Mouse (Mus musculus) forebrain, embryonic 12.5 days (tissue): ENCODE data around the gene Cep78. TPM values are rescaled to one million over a fixed set of nuclear protein-coding genes. Genes with fewer than 3 reads are reported as not detected.

Experiments used
- ATAC-seq: fragments of 200-750 bp; cut with Nextera tagmentation; 2 replicates; pipeline ENCODE4 v1.8.0; 2017; ENCODE audit warnings: moderate TSS enrichment; ENCODE audit not compliant: low FRiP score
- H3K27ac ChIP-seq: fragments of 300-500 bp; sonication (generic); 2 replicates; pipeline ENCODE4 v1.5.1; 2016; ENCODE audit warnings: mild to moderate bottlenecking
- H3K27me3 ChIP-seq: fragments of 300-500 bp; sonication (generic); 2 replicates; pipeline ENCODE4 v1.6.1; 2016; ENCODE audit warnings: mild to moderate bottlenecking
- H3K36me3 ChIP-seq: fragments of 300-500 bp; sonication (generic); replicated peaks from 2 replicates; pipeline ENCODE4 v1.6.1; 2016; ENCODE audit warnings: mild to moderate bottlenecking
- H3K4me1 ChIP-seq: fragments of 300-500 bp; sonication (generic); 2 replicates; pipeline ENCODE4 v1.6.1; 2016
- H3K4me2 ChIP-seq: fragments of 300-500 bp; sonication (generic); 2 replicates; pipeline ENCODE4 v1.6.1; 2016; ENCODE audit warnings: mild to moderate bottlenecking, moderate library complexity
- H3K4me3 ChIP-seq: fragments of 300-500 bp; sonication (generic); replicated peaks from 2 replicates; pipeline ENCODE4 v1.5.1; 2016; ENCODE audit warnings: mild to moderate bottlenecking
- H3K9ac ChIP-seq: fragments of 300-500 bp; sonication (generic); 2 replicates; pipeline ENCODE4 v1.6.1; 2016; ENCODE audit warnings: mild to moderate bottlenecking
- H3K9me3 ChIP-seq: fragments of 300-500 bp; sonication (generic); 2 replicates; pipeline ENCODE4 v1.6.1; 2016
- WGBS: fragments of 180-500 bp; shearing (Covaris S2); methylation state at CpG from one replicate; pipeline ENCODE4 v1.1.7; 2016; 5-methylcytosine and 5-hydroxymethylcytosine counted together
- polyA plus RNA-seq: library from polyadenylated mRNA; unstranded; fragments of >200 nt; fragmentation: Nextera tagmentation; extraction: Ambion mirVana; gene quantifications from 2 replicates; pipeline ENCODE4 v1.2.1, GENCODE M21; 2016

Gene Cep78
- polyA plus RNA-seq, 1 experiment from 2014 or later, result 65.2 TPM

DNA sequence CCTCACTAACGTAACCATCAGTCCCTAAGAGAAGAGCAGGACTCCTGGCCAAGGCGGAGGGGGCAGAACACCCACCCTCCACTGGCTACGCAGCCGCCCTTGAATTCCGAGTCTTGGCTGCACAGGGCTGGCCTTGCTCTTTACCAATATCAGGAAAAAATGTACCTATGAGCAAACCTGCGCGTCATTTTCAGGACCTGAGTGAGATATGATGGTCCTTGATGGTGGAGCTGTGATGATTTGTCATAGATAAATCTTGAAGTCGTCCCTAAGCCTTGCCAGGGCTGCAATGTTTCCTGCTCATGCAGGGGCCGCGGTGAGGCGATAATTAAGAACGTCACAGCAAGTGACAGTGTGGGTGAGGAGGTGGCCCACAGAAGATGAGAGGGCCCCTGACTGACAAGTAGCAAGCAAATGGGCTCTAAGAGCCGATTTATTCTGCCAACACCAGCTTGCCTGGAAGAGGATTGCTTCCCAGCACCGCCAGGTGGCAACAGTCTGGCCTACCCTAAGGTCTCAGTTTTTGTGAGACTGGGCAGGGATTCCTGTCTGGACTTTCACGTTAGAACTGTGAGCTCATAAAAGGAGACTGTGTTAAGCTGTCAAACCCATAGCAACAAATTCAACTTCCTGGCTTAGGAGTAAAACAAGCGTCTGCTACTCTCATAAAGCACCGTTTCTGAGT, 21.6 kb downstream of the Cep78 start:
- H3K4me3 ChIP-seq, result no peak overlapping the region
- peaks cover 61% of the 10 kb centered on the region for H3K36me3 ChIP-seq
- no peak overlapping the region for H3K9ac ChIP-seq
- H3K27me3 ChIP-seq, result no peaks in the 10 kb centered on the region
- no peak for ATAC-seq
- H3K27ac ChIP-seq, result no peak overlapping the region
- no peaks in the 10 kb centered on the region for H3K9me3 ChIP-seq
- WGBS, result 91% methylated on average over 17 of the region's 17 CpGs
- H3K4me2 ChIP-seq, result no peak overlapping the region
- no peaks in the 10 kb centered on the region for H3K4me1 ChIP-seq

DNA sequence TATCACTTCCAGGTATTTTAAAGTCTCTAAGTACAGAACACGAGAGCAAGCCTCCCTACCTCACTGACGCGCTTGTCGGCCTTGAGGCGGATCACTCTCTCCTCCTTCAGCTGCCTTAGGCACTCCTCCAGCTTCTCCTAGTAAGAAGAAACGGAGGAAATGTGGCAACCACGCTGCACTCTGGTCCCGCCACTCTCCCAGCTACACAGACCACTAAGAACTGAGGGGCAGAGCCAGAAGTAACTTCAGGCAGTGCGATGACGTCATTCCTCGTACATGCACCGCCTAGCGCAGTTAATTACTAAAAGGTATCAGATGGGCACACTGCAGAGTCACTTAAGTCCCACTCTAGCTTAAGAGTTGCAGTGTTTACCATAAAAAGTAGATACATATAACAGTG, 22.5 kb downstream of the Cep78 start:
- Histone ChIP-seq H3K27ac (no peak overlapping the region), H3K4me2 (no peak overlapping the region), H3K4me1 (no peaks in the 10 kb centered on the region), H3K9me3 (no peaks in the 10 kb centered on the region), H3K9ac (no peak overlapping the region), H3K4me3 (no peak overlapping the region), H3K27me3 (no peaks in the 10 kb centered on the region), H3K36me3 (peaks cover 60% of the 10 kb centered on the region)
- WGBS, result 88% methylated on average over 13 of the region's 13 CpGs
- ATAC-seq, result no peak

DNA sequence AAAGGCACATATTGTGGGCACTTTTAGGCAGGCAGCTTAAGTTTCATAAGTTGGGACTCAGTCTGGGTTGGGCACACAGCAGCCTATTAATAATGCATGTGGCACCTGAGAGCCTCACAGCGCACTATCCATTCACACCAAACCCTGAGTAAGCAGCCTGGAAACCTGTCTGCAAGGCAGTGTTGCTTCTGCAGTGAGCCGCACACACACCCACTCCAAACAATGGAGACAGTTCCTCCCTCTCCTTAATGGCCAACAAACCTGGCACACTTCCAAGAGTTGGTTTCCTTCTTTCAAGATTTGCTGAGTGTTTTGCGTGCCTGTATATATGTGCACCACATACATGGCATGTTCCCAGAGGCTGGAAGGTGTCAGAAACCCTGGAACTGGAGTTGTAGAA, 34.6 kb downstream of the Cep78 start:
- no peaks in the 10 kb centered on the region for H3K9me3 ChIP-seq
- 0 out of 2 replicates have a peak, but pooled peaks cover 2% of the 10 kb centered on the region for H3K27me3 ChIP-seq
- ATAC-seq, result no peak
- no peak overlapping the region; the same call in 1 of the 2 replicates for H3K27ac ChIP-seq
- no peak overlapping the region for H3K4me2 ChIP-seq
- H3K9ac ChIP-seq, result no peak overlapping the region
- H3K4me1 ChIP-seq, result no peaks in the 10 kb centered on the region
- WGBS, result 71% methylated on average over 3 of the region's 3 CpGs
- H3K36me3 ChIP-seq, result peaks cover 13% of the 10 kb centered on the region
- no peak overlapping the region for H3K4me3 ChIP-seq

DNA sequence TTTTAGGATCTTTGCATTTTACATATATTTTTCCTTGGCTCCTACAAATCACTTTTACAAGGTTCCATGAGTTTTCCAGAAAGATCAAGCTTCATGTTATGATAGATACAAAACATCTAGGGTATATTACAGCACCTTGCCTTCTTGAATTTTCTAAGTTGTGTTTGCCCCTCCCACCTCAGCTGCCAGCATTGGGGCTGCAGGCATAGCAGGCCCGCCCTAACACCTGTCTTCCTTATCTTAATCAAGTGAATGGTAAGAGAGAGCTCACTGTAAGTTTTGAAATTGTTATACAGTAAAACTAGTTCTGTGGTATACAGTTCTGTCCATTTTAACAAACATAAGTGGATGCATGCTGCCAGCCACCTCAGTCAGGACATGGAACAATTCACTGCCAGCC, 35.9 kb downstream of the Cep78 start:
- peaks cover 5% of the 10 kb centered on the region; the same call in 1 of the 2 replicates for H3K36me3 ChIP-seq
- H3K9me3 ChIP-seq, result no peaks in the 10 kb centered on the region
- H3K27ac ChIP-seq, result no peak overlapping the region
- WGBS, result 86% methylated on average over 1 of the region's 1 CpGs
- H3K27me3 ChIP-seq, result 0 out of 2 replicates have a peak, but pooled peaks cover 2% of the 10 kb centered on the region
- ATAC-seq, result no peak
- no peak overlapping the region for H3K9ac ChIP-seq
- H3K4me1 ChIP-seq, result no peaks in the 10 kb centered on the region
- H3K4me3 ChIP-seq, result no peak overlapping the region
- H3K4me2 ChIP-seq, result no peak overlapping the region

DNA sequence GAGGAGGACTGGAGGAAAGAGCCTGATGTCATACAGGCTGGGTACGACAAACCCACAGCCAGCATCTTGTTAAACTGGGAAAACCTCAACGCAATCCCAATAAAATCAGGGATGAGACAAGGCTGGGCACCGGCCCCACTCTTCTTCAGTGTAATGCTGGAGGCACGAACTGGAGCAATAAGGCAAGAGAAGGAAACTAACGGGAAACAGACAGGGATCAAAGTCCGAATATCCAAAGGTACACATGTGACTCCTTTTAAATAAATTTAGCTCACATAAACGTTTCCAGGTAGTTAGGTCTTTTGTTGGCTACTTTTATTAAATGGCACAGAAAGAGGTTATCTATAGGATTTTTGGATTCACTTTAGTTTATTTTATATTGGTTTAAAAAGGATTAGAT, 36.4 kb downstream of the Cep78 start:
- 87% methylated on average over 7 of the region's 7 CpGs for WGBS
- Histone ChIP-seq H3K27ac (no peak overlapping the region), H3K4me2 (no peak overlapping the region), H3K4me3 (no peak overlapping the region), H3K9me3 (no peaks in the 10 kb centered on the region), H3K9ac (no peak overlapping the region), H3K36me3 (peaks cover 3% of the 10 kb centered on the region; the same call in 1 of the 2 replicates), H3K27me3 (0 out of 2 replicates have a peak, but pooled peaks cover 2% of the 10 kb centered on the region), H3K4me1 (no peaks in the 10 kb centered on the region)
- ATAC-seq, result no peak

DNA sequence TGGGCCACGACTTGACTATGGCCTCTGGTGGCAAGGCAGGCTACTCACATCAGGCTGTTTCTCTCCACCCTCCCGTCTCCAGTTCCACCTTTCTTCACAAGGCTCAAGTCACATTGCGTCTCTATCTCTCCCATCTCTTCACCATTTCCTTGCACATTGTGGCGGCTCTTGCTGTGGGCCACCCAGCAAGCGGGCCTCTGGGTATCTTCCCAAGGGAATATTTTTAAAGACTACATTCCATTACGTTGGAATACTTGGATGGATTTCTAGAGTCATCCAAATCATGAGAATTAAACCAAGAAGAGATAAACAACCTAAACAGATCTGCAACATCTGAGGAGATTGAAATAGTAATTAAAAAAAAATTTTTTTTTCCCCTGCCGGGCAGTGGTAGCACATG, 37.6 kb downstream of the Cep78 start, which contains the start of gene Psat1:
Gene Psat1 (minus strand): TSS at position 101 of the 400 bp plus-strand sequence.
- 0 out of 2 replicates have a peak, but pooled peaks cover 2% of the 10 kb centered on the region for H3K27me3 ChIP-seq
- 94% methylated on average over 7 of the region's 7 CpGs for WGBS
- no peak within 1 kb of the TSS for H3K27ac ChIP-seq
- no peak within 1 kb of the TSS for H3K4me2 ChIP-seq
- no peak within 1 kb of the TSS for H3K4me3 ChIP-seq
- no peak within 1 kb of the TSS for H3K9ac ChIP-seq
- no peaks in the 10 kb centered on the region for H3K9me3 ChIP-seq
- ATAC-seq, result no peak
- H3K36me3 ChIP-seq, result no peaks in the 10 kb centered on the region
- H3K4me1 ChIP-seq, result peaks cover 4% of the 10 kb centered on the region

DNA sequence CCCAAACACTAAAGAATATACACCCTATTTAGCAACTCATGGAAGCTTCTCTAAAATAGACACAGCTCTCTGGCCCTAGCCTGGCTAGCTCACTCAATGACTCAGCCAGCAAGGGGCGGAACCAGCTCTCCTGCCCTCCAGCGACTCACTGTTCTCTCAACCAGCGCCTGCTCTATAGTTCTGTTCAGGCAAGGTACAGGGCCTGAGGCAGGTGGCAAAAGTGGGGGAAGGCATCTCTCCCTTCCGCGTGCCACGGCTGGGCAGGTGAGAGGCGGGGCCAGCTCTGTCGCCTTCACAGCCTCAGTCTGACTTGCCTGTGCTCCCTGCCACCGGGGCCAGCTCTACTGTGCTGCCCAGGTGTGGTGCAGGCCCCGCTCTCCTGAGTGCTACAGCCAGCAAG, 38.1 kb downstream of the Cep78 start:
- H3K36me3 ChIP-seq, result no peaks in the 10 kb centered on the region
- H3K27me3 ChIP-seq, result 0 out of 2 replicates have a peak, but pooled peaks cover 2% of the 10 kb centered on the region
- H3K27ac ChIP-seq, result no peak overlapping the region
- peaks cover 4% of the 10 kb centered on the region for H3K4me1 ChIP-seq
- no peak overlapping the region for H3K4me3 ChIP-seq
- 68% methylated on average over 10 of the region's 10 CpGs for WGBS
- H3K9me3 ChIP-seq, result no peaks in the 10 kb centered on the region
- H3K4me2 ChIP-seq, result no peak overlapping the region
- no peak for ATAC-seq
- H3K9ac ChIP-seq, result no peak overlapping the region

DNA sequence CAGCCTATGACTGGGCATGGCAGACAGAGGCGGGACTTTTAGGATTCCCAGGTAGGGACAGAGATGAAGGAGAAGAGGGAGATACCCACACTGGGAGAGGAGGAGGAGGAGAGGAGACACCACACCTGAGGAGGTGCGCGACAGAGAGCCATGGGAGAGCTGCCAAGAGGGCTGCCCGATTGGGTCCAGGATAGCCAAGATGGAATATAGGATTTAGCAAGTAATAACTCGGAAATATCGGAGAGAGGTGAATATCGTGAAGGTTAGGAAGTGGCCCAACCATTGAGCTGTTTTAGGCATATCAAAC, 41.7 kb downstream of the Cep78 start:
- peaks cover 4% of the 10 kb centered on the region for H3K4me1 ChIP-seq
- no peak overlapping the region for H3K9ac ChIP-seq
- H3K9me3 ChIP-seq, result no peaks in the 10 kb centered on the region
- H3K36me3 ChIP-seq, result no peaks in the 10 kb centered on the region
- H3K27ac ChIP-seq, result no peak overlapping the region
- peaks cover 2% of the 10 kb centered on the region; the same call in 1 of the 2 replicates for H3K27me3 ChIP-seq
- ATAC-seq, result peak; percentile 27; the same call in 1 of the 2 replicates
- H3K4me3 ChIP-seq, result no peak overlapping the region
- no peak overlapping the region for H3K4me2 ChIP-seq
- WGBS, result 66% methylated on average over 7 of the region's 7 CpGs

DNA sequence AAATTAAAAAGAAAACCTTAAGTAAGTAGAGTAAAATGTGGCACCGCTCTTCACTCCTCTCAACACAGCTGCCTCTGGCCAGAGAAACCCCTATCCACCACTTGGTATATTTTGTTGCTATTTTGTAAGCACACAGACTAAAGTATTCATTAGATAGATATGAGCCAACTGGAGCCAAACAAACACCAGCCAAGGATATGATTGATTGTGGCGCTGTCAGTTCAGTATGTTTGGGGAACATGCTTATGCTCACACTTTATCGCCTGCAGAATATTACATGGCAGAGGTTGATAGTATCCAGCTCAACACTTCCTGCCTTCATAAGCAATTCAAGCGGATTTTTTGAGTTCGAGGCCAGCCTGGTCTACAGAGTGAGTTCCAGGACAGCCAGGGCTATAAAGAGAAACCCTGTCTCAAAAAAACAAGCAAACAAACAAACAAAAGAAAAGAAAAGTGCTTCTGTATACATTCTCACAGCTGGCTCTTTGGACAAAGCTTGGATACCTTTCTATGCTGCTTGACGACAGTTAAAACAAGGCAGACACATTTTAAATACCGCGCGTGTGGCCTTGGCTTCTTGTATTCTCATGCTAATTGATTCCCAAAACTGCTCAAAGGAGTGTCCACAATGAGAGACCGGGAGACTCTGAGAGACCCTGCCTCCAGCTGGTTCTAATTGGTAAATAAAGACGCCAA, 42.2 kb downstream of the Cep78 start:
- H3K9me3 ChIP-seq, result no peaks in the 10 kb centered on the region
- peaks cover 2% of the 10 kb centered on the region; the same call in 1 of the 2 replicates for H3K27me3 ChIP-seq
- 41% methylated on average over 11 of the region's 11 CpGs for WGBS
- no peak overlapping the region for H3K27ac ChIP-seq
- no peaks in the 10 kb centered on the region for H3K36me3 ChIP-seq
- no peak overlapping the region for H3K4me2 ChIP-seq
- no peak; the same call in 1 of the 2 replicates for ATAC-seq
- no peak overlapping the region for H3K4me3 ChIP-seq
- H3K4me1 ChIP-seq, result peaks cover 4% of the 10 kb centered on the region
- no peak overlapping the region for H3K9ac ChIP-seq

DNA sequence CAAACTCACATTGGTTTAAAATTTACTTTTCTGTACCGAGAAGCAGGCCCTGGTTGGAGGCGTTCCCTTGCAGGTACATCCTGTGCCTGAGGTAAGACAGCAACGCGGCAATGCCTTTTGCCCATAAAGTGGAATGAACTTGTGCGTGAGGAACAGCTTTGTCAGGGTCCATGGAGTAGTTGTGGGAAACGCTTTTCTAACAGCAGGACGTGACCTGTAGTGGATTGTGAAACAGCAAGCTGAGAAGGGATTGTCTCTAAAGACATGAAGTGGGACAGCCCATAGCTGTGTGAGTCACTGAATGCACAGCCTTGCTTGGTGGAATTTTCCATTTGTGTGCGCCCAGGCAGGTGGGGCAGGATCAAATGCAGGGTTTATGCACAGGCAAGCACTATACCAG, 43.4 kb downstream of the Cep78 start:
- Histone ChIP-seq H3K27ac (no peak overlapping the region), H3K36me3 (no peaks in the 10 kb centered on the region), H3K4me1 (peaks cover 4% of the 10 kb centered on the region), H3K9me3 (no peaks in the 10 kb centered on the region), H3K4me2 (no peak overlapping the region), H3K4me3 (no peak overlapping the region), H3K27me3 (no peaks in the 10 kb centered on the region; the same call in 1 of the 2 replicates), H3K9ac (no peak overlapping the region)
- WGBS, result 82% methylated on average over 8 of the region's 8 CpGs
- no peak for ATAC-seq

DNA sequence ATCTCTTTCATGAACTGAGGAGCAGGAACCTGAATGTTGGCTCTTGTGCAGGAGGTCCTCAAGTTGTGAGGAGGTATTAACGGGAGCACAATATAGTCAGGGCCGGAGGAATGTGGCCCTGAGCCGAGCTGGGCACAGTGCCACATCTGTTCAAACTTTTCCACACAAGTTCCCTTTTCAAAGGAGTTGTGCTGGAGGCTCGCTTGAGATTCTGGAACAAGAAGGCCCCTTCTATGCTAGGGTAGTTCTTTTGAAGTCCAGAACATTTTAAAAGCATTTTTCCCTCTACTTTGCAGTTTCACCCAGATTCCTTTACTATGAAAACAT, 59.1 kb downstream of the Cep78 start:
- WGBS, result 8% methylated on average over 4 of the region's 4 CpGs
- Histone ChIP-seq H3K27ac (peak overlapping the region; percentile 92), H3K4me2 (peak overlapping the region; percentile 84), H3K9ac (no peak overlapping the region), H3K36me3 (0 out of 2 replicates have a peak, but pooled peaks cover 3% of the 10 kb centered on the region), H3K4me1 (peaks cover 28% of the 10 kb centered on the region), H3K27me3 (peaks cover 5% of the 10 kb centered on the region; the same call in 1 of the 2 replicates), H3K9me3 (no peaks in the 10 kb centered on the region), H3K4me3 (peak overlapping the region; percentile 74)
- ATAC-seq, result peak; percentile 59; the same call in 1 of the 2 replicates

DNA sequence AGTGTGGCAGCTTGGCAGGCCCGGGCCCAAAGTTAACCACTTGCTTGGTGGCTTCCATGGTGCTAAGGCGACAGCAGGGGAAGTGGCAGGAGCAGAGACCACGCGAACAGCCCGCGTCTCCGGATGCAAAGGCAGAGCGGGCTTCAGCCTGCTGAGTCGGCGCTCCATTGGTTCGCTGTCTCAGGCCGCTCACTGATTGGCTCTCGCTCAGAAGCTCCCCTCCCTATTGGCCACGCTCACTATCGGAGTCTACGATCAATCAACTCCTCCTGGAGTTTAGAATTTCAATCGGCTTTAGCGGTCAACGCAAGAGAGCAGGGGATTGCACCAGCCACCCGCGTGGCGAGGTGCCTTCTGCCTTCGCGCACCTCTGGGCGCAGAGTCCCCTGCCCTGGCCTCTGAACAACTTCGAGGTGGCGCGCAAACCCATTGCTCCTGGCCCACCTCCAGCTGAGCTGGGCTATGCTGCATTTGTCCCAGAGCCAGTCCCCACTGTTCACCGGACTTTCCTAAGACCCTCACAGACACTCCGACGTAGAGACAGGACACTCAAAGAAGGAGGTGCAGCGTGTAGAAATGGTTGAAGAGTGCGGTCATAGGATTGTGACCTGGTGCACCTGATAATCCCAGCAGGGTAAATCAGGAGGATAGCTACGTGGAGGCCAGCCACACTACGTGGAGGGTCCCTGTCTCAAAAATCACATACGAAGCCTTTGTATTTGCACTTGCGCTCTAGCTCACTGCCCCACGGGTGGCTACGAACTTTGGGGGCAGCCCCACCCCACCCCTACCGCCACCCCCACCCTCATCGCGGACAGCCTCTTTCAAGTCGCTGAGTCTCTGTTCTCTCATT, 59.7 kb downstream of the Cep78 start:
- H3K9ac ChIP-seq, result peak overlapping the region; percentile 73
- H3K4me2 ChIP-seq, result peak overlapping the region; percentile 84
- 1% methylated on average over 43 of the region's 43 CpGs for WGBS
- peak overlapping the region; percentile 92 for H3K27ac ChIP-seq
- no peaks in the 10 kb centered on the region for H3K9me3 ChIP-seq
- peaks cover 28% of the 10 kb centered on the region for H3K4me1 ChIP-seq
- peaks cover 5% of the 10 kb centered on the region; the same call in 1 of the 2 replicates for H3K27me3 ChIP-seq
- 0 out of 2 replicates have a peak, but pooled peaks cover 5% of the 10 kb centered on the region for H3K36me3 ChIP-seq
- H3K4me3 ChIP-seq, result peak overlapping the region; percentile 74
- peak; percentile 97 for ATAC-seq
